Mouse (Mus musculus): ENCODE results near the gene Myt1l. TPM values are rescaled to one million over a fixed set of nuclear protein-coding genes. Genes with fewer than 3 reads are reported as not detected.
A peak's percentile ranks its signal among the peaks of the same experiment; 100 is the strongest.

The Myt1l gene
- total RNA-seq, 2 experiments from 2014 or later, result 198 to 204 TPM

GRCm38 (mm10) chr12:29798595-29799391 is 270.6 kb downstream of the Myt1l start:
- no peak for DNase-seq (ENCODE audit: low spot score in 2 of 2)

DNA sequence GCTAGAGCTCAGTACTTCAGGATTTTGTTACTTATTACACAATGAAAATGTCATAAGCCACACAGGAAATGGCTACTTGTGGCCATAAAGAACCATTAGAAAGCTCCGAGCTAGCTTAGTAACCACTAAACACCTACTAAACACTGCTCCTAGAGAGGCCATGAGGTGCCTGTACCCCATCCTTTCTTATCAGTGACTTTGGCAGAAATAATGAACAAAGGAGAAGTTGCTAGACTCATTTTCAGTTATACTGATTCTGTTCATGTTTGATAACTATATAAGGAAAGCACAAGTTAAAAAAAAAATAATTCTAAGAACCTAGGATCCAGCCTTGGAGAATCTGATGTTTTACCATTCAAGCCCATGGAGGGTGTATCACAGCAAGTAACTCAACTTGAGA is 278.2 kb downstream of the Myt1l start:
- no peak for DNase-seq (ENCODE audit: low spot score in 2 of 2)

GRCm38 (mm10) chr12:29809569-29810185 is 281.5 kb downstream of the Myt1l start:
- DNase-seq (ENCODE audit: low spot score in 2 of 2), result peak in 1 of 2 experiments; percentile 60

- no peak for DNase-seq (ENCODE audit: low spot score in 2 of 2)
These were observed 287.3 kb downstream of the Myt1l start for GRCm38 (mm10) chr12:29815466-29815865.

GRCm38 (mm10) chr12:29816130-29816529 is 287.9 kb downstream of the Myt1l start:
- no peak for DNase-seq (ENCODE audit: low spot score in 2 of 2)

- DNase-seq (ENCODE audit: low spot score in 2 of 2), result no peak
These were observed 288.6 kb downstream of the Myt1l start for GRCm38 (mm10) chr12:29816761-29817160.

- DNase-seq (ENCODE audit: low spot score in 2 of 2), result peak in 1 of 2 experiments; percentile 74
These were observed 294.0 kb downstream of the Myt1l start for GRCm38 (mm10) chr12:29822216-29822615.

- DNase-seq (ENCODE audit: low spot score in 2 of 2), result peak in 1 of 2 experiments; percentile 54
These were observed 295.7 kb downstream of the Myt1l start for GRCm38 (mm10) chr12:29823766-29824417.

- DNase-seq (ENCODE audit: low spot score in 2 of 2), result no peak
These were observed 302.4 kb downstream of the Myt1l start for GRCm38 (mm10) chr12:29830571-29830970.

- peak; percentile 52 to 81 for DNase-seq (ENCODE audit: low spot score in 2 of 2)
These were observed 303.2 kb downstream of the Myt1l start for GRCm38 (mm10) chr12:29831356-29831755.

DNA sequence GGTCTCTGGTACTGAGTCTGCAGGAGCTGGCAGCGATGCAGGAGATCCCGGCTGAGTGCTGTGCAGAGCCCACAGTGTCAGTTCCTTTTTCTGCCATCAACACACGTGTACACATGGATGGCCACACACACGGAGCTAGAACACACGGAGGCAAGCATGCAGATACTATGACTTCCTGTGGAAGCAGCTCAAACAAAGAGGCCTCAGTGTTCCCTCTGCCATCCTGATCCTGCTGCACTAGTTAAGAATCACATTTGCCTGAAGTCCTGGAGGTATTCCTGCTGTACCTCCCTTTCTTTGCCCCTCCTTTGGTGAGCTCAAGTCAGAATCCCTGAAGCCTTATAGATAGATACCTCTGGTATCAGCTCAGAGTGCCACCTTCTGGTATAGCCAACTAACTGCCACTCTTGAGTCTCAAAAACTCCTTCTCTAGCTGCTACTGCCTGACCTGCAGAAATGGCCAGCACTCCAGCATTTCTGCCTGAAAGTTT is 309.2 kb downstream of the Myt1l start:
- peak in 1 of 2 experiments; percentile 74 for DNase-seq (ENCODE audit: low spot score in 2 of 2)

GRCm38 (mm10) chr12:29838421-29838820 is 310.2 kb downstream of the Myt1l start:
- DNase-seq (ENCODE audit: low spot score in 2 of 2), result no peak

GRCm38 (mm10) chr12:29849936-29850335 is 321.8 kb downstream of the Myt1l start:
- DNase-seq (ENCODE audit: low spot score in 2 of 2), result no peak

DNA sequence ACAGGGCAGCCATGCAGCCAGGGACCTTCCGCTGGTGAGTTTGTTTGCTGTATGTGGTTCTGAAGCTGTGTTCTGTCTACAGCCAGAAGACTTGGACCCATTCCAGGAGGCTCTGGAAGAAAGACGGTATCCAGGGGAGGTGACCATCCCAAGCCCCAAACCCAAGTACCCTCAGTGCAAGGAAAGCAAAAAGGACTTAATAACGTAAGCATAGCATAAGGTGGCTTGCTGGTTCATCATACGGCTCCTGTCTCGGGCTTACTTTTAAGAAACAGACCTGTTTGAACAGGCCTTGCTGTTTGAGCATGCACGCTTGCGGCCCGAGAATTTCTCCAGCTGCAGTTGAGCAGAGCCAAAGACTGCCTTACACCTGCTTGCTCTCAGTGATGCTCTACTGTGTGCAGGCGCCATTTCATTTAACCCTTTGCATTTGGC is 326.0 kb downstream of the Myt1l start:
- no peak for DNase-seq (ENCODE audit: low spot score in 2 of 2)

- peak in 1 of 2 experiments; percentile 75 for DNase-seq (ENCODE audit: low spot score in 2 of 2)
These were observed 326.8 kb downstream of the Myt1l start for GRCm38 (mm10) chr12:29855007-29855406.

DNA sequence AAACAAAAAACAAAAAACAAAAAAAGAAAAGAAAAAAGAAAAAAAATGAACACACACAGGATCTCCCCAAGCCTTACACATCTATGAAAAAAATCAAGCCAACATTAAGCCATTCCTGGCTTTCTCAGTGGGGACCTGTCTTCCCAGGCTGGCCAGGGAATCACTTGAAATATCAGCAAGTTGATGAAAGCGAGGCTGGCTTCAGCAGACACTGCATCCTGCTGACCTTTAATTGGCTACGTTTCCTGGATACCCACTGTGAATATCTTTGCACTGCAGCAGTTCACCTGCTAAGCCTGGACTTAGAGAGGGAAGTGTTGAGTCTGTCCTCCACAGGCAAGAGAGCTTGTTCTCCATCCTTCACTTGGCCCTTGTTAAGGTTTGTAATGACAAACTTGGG is 332.8 kb downstream of the Myt1l start:
- DNase-seq (ENCODE audit: low spot score in 2 of 2), result no peak

GRCm38 (mm10) chr12:29868295-29868694 is 340.1 kb downstream of the Myt1l start:
- DNase-seq (ENCODE audit: low spot score in 2 of 2), result peak in 1 of 2 experiments; percentile 60

DNA sequence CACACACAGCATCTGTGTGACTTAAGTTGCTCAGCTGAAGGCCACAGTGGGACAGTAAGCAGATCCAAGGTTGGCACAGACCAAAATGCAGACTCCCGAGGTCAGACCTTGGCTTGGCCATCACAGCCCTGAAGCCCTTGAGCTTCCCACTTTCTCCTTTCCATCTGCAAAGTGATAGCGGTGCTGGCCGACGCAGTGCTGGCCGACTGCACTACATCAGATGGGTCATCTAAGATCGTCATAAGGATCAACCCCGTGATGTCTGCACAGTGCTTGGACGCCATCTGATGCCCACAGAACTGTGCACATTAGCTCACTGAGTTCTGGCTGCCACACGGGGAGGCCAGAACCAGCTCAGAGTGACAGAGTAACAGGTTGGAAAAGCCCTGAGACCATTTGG is 340.6 kb downstream of the Myt1l start:
- DNase-seq (ENCODE audit: low spot score in 2 of 2), result no peak

GRCm38 (mm10) chr12:29872156-29872815 is 344.1 kb downstream of the Myt1l start:
- DNase-seq (ENCODE audit: low spot score in 2 of 2), result peak; percentile 96 to 98

DNA sequence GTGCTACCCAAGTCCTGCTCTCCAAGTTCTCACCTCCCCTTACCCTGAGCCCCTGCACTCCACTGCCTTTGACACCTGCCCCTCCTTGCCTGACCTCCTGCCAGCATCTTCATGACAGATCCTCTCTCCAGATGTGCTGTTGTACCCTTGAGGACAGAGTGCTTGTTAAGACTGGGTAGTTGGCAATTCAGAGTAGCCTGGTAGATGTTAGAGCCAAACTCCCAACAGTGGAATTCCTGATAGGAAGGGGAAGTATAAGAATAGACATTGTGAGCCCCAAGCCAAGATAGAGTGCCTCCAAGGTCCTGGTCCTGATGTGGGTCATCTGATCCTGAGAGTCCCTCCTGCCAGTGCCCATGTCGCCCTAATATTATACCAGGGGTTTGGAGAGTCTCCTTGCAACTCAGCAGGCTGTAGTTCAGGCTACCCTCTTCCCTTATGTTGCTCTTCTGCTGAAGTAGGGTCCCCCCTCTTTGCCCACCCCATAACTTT is 345.1 kb downstream of the Myt1l start:
- DNase-seq (ENCODE audit: low spot score in 2 of 2), result no peak

DNA sequence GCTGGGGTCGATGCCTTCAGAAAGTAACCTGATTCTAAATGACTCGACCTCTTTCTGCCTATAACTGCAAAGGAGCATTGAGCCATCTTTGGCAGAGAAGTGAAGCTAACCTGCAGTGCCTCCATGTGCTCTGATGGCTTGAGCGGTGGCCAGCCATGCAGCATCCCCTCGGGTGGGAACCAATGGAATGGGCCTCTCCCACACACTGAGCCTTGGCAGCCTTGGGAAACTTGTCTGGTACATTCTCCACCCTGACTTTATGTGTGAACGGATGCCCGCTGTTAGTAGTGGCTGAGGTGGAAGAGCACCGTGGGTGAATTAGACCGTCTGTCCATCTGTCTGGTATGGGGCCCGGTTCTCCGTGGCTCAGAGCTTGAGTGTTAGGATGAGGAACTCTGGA is 349.8 kb downstream of the Myt1l start:
- no peak for DNase-seq (ENCODE audit: low spot score in 2 of 2)

Measured in layer of hippocampus, adult 18-20 months (tissue).